Mouse (Mus musculus) ES-E14 (cell line): Measurements from ENCODE around the gene Nlgn2. TPM values are rescaled to one million over a fixed set of nuclear protein-coding genes. Genes with fewer than 3 reads are reported as not detected.

ENCODE experiments used
- DNase-seq: peaks from one replicate; pipeline ENCODE4 v3.0.0-alpha.2; 2013; ENCODE audit warnings: low read depth, low spot score
- H3K27ac ChIP-seq: 2 replicates; pipeline ENCODE4 v1.5.1; 2012; ENCODE audit warnings: low read depth, mild to moderate bottlenecking, low read length, moderate library complexity, mixed read lengths; ENCODE audit not compliant: poor library complexity, insufficient read depth, severe bottlenecking
- H3K36me3 ChIP-seq: 2 replicates; pipeline ENCODE4 v1.6.1; 2012; ENCODE audit warnings: mild to moderate bottlenecking, low read length, moderate library complexity, mixed read lengths; ENCODE audit not compliant: control insufficient read depth, poor library complexity, insufficient read depth, severe bottlenecking
- H3K4me1 ChIP-seq, 2 experiments: fragments of 150-350 bp in 1 of 2; sonication (generic) in 1 of 2; 2 replicates each; pipeline ENCODE4 v1.6.1; 2012; ENCODE audit warnings: low read length in 2 of 2, mild to moderate bottlenecking in 1 of 2, mixed read lengths in 1 of 2; ENCODE audit not compliant: control insufficient read depth in 2 of 2, insufficient read depth in 2 of 2, poor library complexity in 1 of 2
- H3K4me3 ChIP-seq, 2 experiments: fragments of 150-350 bp in 1 of 2; sonication (generic) in 1 of 2; 2 replicates each; pipeline ENCODE4 v1.5.1; 2012; ENCODE audit warnings: low read length in 2 of 2, low read depth in 1 of 2, mild to moderate bottlenecking in 1 of 2, mixed read lengths in 1 of 2; ENCODE audit not compliant: insufficient read depth in 1 of 2, poor library complexity in 1 of 2, severe bottlenecking in 1 of 2
- H3K9ac ChIP-seq: 2 replicates; pipeline ENCODE4 v1.6.1; 2012; ENCODE audit warnings: low read depth, mild to moderate bottlenecking, low read length, mixed read lengths; ENCODE audit not compliant: poor library complexity, insufficient read depth, severe bottlenecking
- H3K9me3 ChIP-seq: fragments of 150-350 bp; sonication (generic); 2 replicates; pipeline ENCODE4 v1.6.1; 2012; ENCODE audit warnings: low read depth, mild to moderate bottlenecking, low read length; ENCODE audit not compliant: control insufficient read depth, insufficient read depth
- CHD2 ChIP-seq: IDR thresholded peaks from 2 replicates; pipeline ENCODE4 v1.6.1; 2014; ENCODE audit warnings: mild to moderate bottlenecking, low read depth, low read length, inconsistent platforms
- HCFC1 ChIP-seq: IDR thresholded peaks from 2 replicates; pipeline ENCODE4 v1.6.1; 2012; ENCODE audit warnings: low read length, inconsistent platforms, borderline replicate concordance; ENCODE audit not compliant: insufficient read depth
- MAFK ChIP-seq: IDR thresholded peaks from 2 replicates; pipeline ENCODE4 v1.6.1; 2014; ENCODE audit warnings: mild to moderate bottlenecking, low read depth, low read length, inconsistent platforms; ENCODE audit not compliant: insufficient read depth
- ZC3H11A ChIP-seq: IDR thresholded peaks from 2 replicates; pipeline ENCODE4 v1.6.1; 2012; ENCODE audit warnings: low read depth, mild to moderate bottlenecking, inconsistent platforms, low read length, borderline replicate concordance
- ZNF384 ChIP-seq: IDR thresholded peaks from 2 replicates; pipeline ENCODE4 v1.6.1; 2012; ENCODE audit warnings: low read depth, low read length, inconsistent platforms
- in situ Hi-C, 2 experiments: fragments of 600-800 bp; cut with MboI; formaldehyde crosslinking; loops; one replicate each; pipeline ENCODE4 v1.15.1; 2025; ENCODE audit warnings: low sequenced_read_pairs in 2 of 2, inconsistent platforms in 1 of 2; ENCODE audit not compliant: unreplicated experiment in 2 of 2
- total RNA-seq: library from RNA; depleted of rRNA; stranded (reverse); fragments of 300-350 nt; gene quantifications from 2 replicates; pipeline ENCODE4 v1.2.3, GENCODE M21; 2012

Gene Nlgn2
- total RNA-seq, 1 experiment: 8.9 TPM

DNA sequence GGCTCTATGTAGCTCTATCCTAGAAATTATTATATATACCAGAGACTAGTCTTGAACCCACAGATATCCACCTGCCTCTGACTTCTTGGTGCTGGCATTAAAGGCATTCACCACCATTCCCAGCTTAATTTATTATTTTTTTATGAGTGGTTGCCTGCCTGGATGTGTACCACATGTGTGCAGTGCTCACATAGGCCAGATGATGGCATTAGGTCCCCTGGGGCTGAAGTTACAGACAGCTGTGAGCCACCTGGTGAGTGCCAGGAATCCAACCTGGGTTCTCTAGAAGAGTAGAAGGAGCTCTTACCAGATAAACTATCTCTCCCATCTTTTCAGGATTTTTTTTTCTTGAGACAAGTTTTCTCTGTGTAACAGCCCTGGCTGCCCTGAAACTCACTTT lies 27.3 kb downstream of the Nlgn2 start:
- Histone ChIP-seq H3K4me3 (no peak overlapping the region), H3K9ac (no peak overlapping the region), H3K9me3 (no peaks in the 10 kb centered on the region), H3K4me1 (peaks cover 0 to 2% of the 10 kb centered on the region in 2 experiments; a peak in 1 of 4 replicates), H3K36me3 (no peaks in the 10 kb centered on the region), H3K27ac (no peak overlapping the region)
- no peak for TF ChIP-seq ZNF384
- TF ChIP-seq ZC3H11A: no peak
- TF ChIP-seq CHD2: no peak
- TF ChIP-seq MAFK: no peak
- no peak for TF ChIP-seq HCFC1
- in situ Hi-C loops: no loop called here
- DNase-seq: no peak

DNA sequence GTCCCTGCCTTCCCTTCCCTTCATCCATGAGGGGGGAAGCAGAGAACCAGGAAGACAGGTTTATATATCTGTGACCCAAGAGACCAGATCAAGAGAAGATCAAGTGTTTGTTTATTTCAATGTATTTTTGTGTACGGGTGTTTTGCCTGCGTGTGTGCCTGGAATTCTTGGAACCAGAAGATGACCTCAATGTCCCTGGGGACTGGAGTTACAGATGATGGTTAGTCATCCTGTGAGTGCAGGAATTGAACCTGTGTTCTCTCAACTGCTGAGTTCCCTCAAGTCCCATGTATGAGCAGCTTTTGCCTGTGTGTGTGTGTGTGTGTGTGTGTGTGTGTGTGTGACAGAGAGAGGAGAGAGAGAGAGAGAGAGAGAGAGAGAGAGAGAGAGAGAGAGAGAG lies 29.9 kb downstream of the Nlgn2 start:
- Histone ChIP-seq H3K36me3 (no peaks in the 10 kb centered on the region; the same call in 1 of the 2 replicates), H3K27ac (no peak overlapping the region), H3K4me3 (no peak overlapping the region), H3K9me3 (no peaks in the 10 kb centered on the region), H3K4me1 (peaks cover 3 to 7% of the 10 kb centered on the region in 2 experiments; a peak in 3 of 4 replicates), H3K9ac (no peak overlapping the region)
- DNase-seq: no peak
- in situ Hi-C loops: loop anchor here in 1 of 2 experiments (10.0 kb wide), 1 partner anchor 67 kb away; the partner anchor contains the start of gene Tmem95
- TF ChIP-seq ZC3H11A: no peak
- TF ChIP-seq CHD2: no peak
- TF ChIP-seq ZNF384: no peak
- TF ChIP-seq MAFK: no peak

- Histone ChIP-seq H3K9me3 (no peaks in the 10 kb centered on the region), H3K27ac (no peak overlapping the region), H3K4me1 (peaks cover 3 to 10% of the 10 kb centered on the region in 2 experiments; a peak in 3 of 4 replicates), H3K9ac (no peak overlapping the region), H3K36me3 (no peaks in the 10 kb centered on the region; the same call in 1 of the 2 replicates), H3K4me3 (no peak overlapping the region)
- no peak for DNase-seq
- TF ChIP-seq ZC3H11A (no peak), MAFK (no peak), CHD2 (no peak), HCFC1 (no peak), ZNF384 (no peak)
- in situ Hi-C loops: loop anchor here in 1 of 2 experiments (10.0 kb wide), 1 partner anchor 68 kb away; the partner anchor contains the start of gene Tmem95
Observed at GRCm38 (mm10) chr11:69806378-69806777, 31.2 kb downstream of the Nlgn2 start.

GRCm38 (mm10) chr11:69804972-69805909 lies 32.3 kb downstream of the Nlgn2 start, which contains the start of gene Tmem102:
TSS of gene Tmem102 (minus strand) at chr11:69805624.
- Histone ChIP-seq H3K9me3 (no peaks in the 10 kb centered on the region), H3K4me3 (peak within 1 kb of the TSS; percentile 62 to 92), H3K27ac (no peak within 1 kb of the TSS), H3K4me1 (peaks cover 3 to 10% of the 10 kb centered on the region in 2 experiments; a peak in 3 of 4 replicates), H3K9ac (peak within 1 kb of the TSS; percentile 21; the same call in 1 of the 2 replicates), H3K36me3 (no peaks in the 10 kb centered on the region; the same call in 1 of the 2 replicates)
- in situ Hi-C loops: loop anchor here in 1 of 2 experiments (10.0 kb wide), 1 partner anchor 70 kb away; the partner anchor contains the start of gene Tmem95
- no peak for DNase-seq
- TF ChIP-seq ZNF384 (peak; percentile 84), HCFC1 (peak; percentile 88), CHD2 (no peak), ZC3H11A (no peak), MAFK (peak; percentile 68; the same call in 1 of the 2 replicates)
